In the genomic region with DNA sequence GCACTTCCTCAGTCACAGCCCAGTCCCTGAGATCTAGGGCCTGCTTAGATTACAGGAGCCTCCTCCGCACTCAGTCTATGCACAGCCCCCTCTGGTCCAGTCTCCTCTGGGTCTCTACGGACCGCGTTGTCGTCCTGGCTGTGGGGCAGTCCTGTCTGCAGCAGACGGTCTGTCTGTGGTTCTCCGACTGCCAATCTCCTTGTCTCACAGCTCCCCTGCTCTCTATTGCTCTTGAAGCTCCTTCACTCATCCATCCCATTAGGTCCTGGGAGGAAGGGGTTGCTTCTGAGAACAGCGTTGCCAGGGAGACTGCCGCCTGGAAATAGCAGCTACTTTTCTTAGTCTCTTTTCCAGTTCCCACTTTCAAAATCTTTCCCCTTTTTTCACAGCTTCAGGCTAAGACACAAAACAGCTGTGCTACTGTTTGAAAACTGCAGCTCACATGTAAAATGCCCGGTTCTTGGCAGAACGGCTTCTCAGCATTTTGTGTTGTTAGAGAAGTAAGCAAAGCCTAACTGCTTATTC, we compare ENCODE assay signal across 13 mouse cellular contexts. TPM values are rescaled to one million over a fixed set of nuclear protein-coding genes. Genes with fewer than 3 reads are reported as not detected.
DNase-seq lines count a peak whose midpoint lies in the region; ATAC-seq and TF ChIP-seq lines count a peak whose summit lies in the region.
"Had no signal": no experiment of that assay in that cellular context is flagged by ENCODE, and none has a peak within 500 bp of the region (broad histone marks: within the 10 kb centered on the region; RNA-seq: fewer than 3 reads in every experiment).

No protein-coding gene starts in this region.

- no peaks in the 10 kb centered on the region for H3K27me3 ChIP-seq in forebrain, embryonic 15.5 days
- H3K27me3 ChIP-seq: CH12.LX had no signal

- WGBS in forebrain, embryonic 15.5 days: 39% methylated on average over 11 of the region's 11 CpGs

- no peak overlapping the region for H3K4me2 ChIP-seq in forebrain, embryonic 15.5 days (replicated peaks)
- H3K4me2 ChIP-seq: limb, embryonic 15.5 days had no signal

- no peaks in the 10 kb centered on the region for H3K36me3 ChIP-seq in forebrain, embryonic 15.5 days
- H3K36me3 ChIP-seq: limb, embryonic 15.5 days had no signal

- intact Hi-C loops in gastrocnemius, postnatal 36 days (cut with DNase I): loop anchor here (2.0 kb wide), 1 partner anchor 332 kb away; no protein-coding TSS in a partner anchor

- peak in 1 of 2 experiments; percentile 29 for DNase-seq in layer of hippocampus, adult 2 months (ENCODE audit: low spot score in 2 of 2)
- DNase-seq in layer of hippocampus, adult 8-10 months (ENCODE audit: low spot score in 2 of 2): no peak
- peak; percentile 37 to 44 for DNase-seq in left cerebral cortex, adult 9 months (ENCODE audit: low spot score in 2 of 2)
- DNase-seq in right cerebral cortex, postnatal 10 days (ENCODE audit: low spot score in 2 of 2): peak; percentile 71 to 84
- no peak for DNase-seq in testis, postnatal 10 days (ENCODE audit: low spot score)
- DNase-seq in gastrocnemius, postnatal 4 days (ENCODE audit: low spot score in 2 of 2): no peak
- DNase-seq in gastrocnemius, postnatal 36 days: no peak
- DNase-seq: cerebellum, postnatal 36 days; gastrocnemius, adult 2 months; kidney, adult 8-10 months had no signal

- no peak overlapping the region for H3K9ac ChIP-seq in forebrain, embryonic 15.5 days (replicated peaks)
- H3K9ac ChIP-seq: limb, embryonic 15.5 days had no signal

- H3K4me1 ChIP-seq in forebrain, embryonic 15.5 days: peaks cover 10% of the 10 kb centered on the region; the same call in 1 of the 2 replicates

- H3K4me3 ChIP-seq in layer of hippocampus, adult 2 months: no peak overlapping the region
- H3K4me3 ChIP-seq in forebrain, embryonic 15.5 days: no peak overlapping the region
- H3K4me3 ChIP-seq: gastrocnemius, adult 2 months; limb, embryonic 15.5 days had no signal

- TF ChIP-seq CTCF in layer of hippocampus, adult 2 months (conservative IDR thresholded peaks at IDR 0.05): no peak

- peak; percentile 82 for ATAC-seq in forebrain, embryonic 15.5 days (replicated peaks)

- no peaks in the 10 kb centered on the region for H3K9me3 ChIP-seq in forebrain, embryonic 15.5 days
- H3K9me3 ChIP-seq: limb, embryonic 15.5 days had no signal

- 0 out of 2 replicates have a peak overlapping the region, but pooled peaks have one; percentile 10 for H3K27ac ChIP-seq in layer of hippocampus, adult 2 months
- peak overlapping the region; percentile 70 for H3K27ac ChIP-seq in forebrain, embryonic 15.5 days (replicated peaks)
- H3K27ac ChIP-seq: gastrocnemius, adult 2 months; limb, embryonic 15.5 days had no signal

RNA-seq across cellular contexts. Expression of a gene that starts 20.9 kb away (rescaled TPM):
- total RNA-seq in layer of hippocampus, adult 2 months (2021): 10 to 100 TPM; 49.6 to 51.9 TPM
- 10 to 100 TPM; 48.7 to 56.0 (median 51.8) TPM for total RNA-seq in layer of hippocampus, adult 8-10 months (2022)
- 14.6 and 16.4 TPM in 2 replicates for polyA plus RNA-seq in forebrain, embryonic 15.5 days (2015; fragmentation: Nextera tagmentation; extraction: Ambion mirVana)
- total RNA-seq in gastrocnemius, postnatal 4 days (2021): 10 to 100 TPM; 29.7 to 32.1 TPM
- 10 to 100 TPM; 16.1 to 18.4 TPM for total RNA-seq in gastrocnemius, postnatal 36 days (2021)

Comparison
In these comparisons a context has a peak if more than half of its experiments do, and no peak if none do; other contexts are left out.
1. DNase-seq: peak in left cerebral cortex, adult 9 months (2 of 2) and right cerebral cortex, postnatal 10 days (2 of 2); none in layer of hippocampus, adult 8-10 months (0 of 2), testis, postnatal 10 days (single experiment), gastrocnemius, postnatal 4 days (0 of 2) and gastrocnemius, postnatal 36 days (0 of 2).